Mouse (Mus musculus) ES-E14 (cell line): ENCODE measurements around the gene Ralgapa2. TPM values are rescaled to one million over a fixed set of nuclear protein-coding genes. Genes with fewer than 3 reads are reported as not detected.

Source experiments
- DNase-seq: peaks from one replicate; pipeline ENCODE4 v3.0.0-alpha.2; 2013; ENCODE audit warnings: low read depth, low spot score
- H3K27ac ChIP-seq: 2 replicates; pipeline ENCODE4 v1.5.1; 2012; ENCODE audit warnings: low read depth, mild to moderate bottlenecking, low read length, moderate library complexity, mixed read lengths; ENCODE audit not compliant: poor library complexity, insufficient read depth, severe bottlenecking
- H3K36me3 ChIP-seq: 2 replicates; pipeline ENCODE4 v1.6.1; 2012; ENCODE audit warnings: mild to moderate bottlenecking, low read length, moderate library complexity, mixed read lengths; ENCODE audit not compliant: control insufficient read depth, poor library complexity, insufficient read depth, severe bottlenecking
- H3K4me1 ChIP-seq, 2 experiments: fragments of 150-350 bp in 1 of 2; sonication (generic) in 1 of 2; 2 replicates each; pipeline ENCODE4 v1.6.1; 2012; ENCODE audit warnings: low read length in 2 of 2, mild to moderate bottlenecking in 1 of 2, mixed read lengths in 1 of 2; ENCODE audit not compliant: control insufficient read depth in 2 of 2, insufficient read depth in 2 of 2, poor library complexity in 1 of 2
- H3K4me3 ChIP-seq, 2 experiments: fragments of 150-350 bp in 1 of 2; sonication (generic) in 1 of 2; 2 replicates each; pipeline ENCODE4 v1.5.1; 2012; ENCODE audit warnings: low read length in 2 of 2, low read depth in 1 of 2, mild to moderate bottlenecking in 1 of 2, mixed read lengths in 1 of 2; ENCODE audit not compliant: insufficient read depth in 1 of 2, poor library complexity in 1 of 2, severe bottlenecking in 1 of 2
- H3K9ac ChIP-seq: 2 replicates; pipeline ENCODE4 v1.6.1; 2012; ENCODE audit warnings: low read depth, mild to moderate bottlenecking, low read length, mixed read lengths; ENCODE audit not compliant: poor library complexity, insufficient read depth, severe bottlenecking
- H3K9me3 ChIP-seq: fragments of 150-350 bp; sonication (generic); 2 replicates; pipeline ENCODE4 v1.6.1; 2012; ENCODE audit warnings: low read depth, mild to moderate bottlenecking, low read length; ENCODE audit not compliant: control insufficient read depth, insufficient read depth
- CHD2 ChIP-seq: IDR thresholded peaks from 2 replicates; pipeline ENCODE4 v1.6.1; 2014; ENCODE audit warnings: mild to moderate bottlenecking, low read depth, low read length, inconsistent platforms
- HCFC1 ChIP-seq: IDR thresholded peaks from 2 replicates; pipeline ENCODE4 v1.6.1; 2012; ENCODE audit warnings: low read length, inconsistent platforms, borderline replicate concordance; ENCODE audit not compliant: insufficient read depth
- MAFK ChIP-seq: IDR thresholded peaks from 2 replicates; pipeline ENCODE4 v1.6.1; 2014; ENCODE audit warnings: mild to moderate bottlenecking, low read depth, low read length, inconsistent platforms; ENCODE audit not compliant: insufficient read depth
- ZC3H11A ChIP-seq: IDR thresholded peaks from 2 replicates; pipeline ENCODE4 v1.6.1; 2012; ENCODE audit warnings: low read depth, mild to moderate bottlenecking, inconsistent platforms, low read length, borderline replicate concordance
- ZNF384 ChIP-seq: IDR thresholded peaks from 2 replicates; pipeline ENCODE4 v1.6.1; 2012; ENCODE audit warnings: low read depth, low read length, inconsistent platforms
- in situ Hi-C, 2 experiments: fragments of 600-800 bp; cut with MboI; formaldehyde crosslinking; loops; one replicate each; pipeline ENCODE4 v1.15.1; 2025; ENCODE audit warnings: low sequenced_read_pairs in 2 of 2, inconsistent platforms in 1 of 2; ENCODE audit not compliant: unreplicated experiment in 2 of 2
- total RNA-seq: library from RNA; depleted of rRNA; stranded (reverse); fragments of 300-350 nt; gene quantifications from 2 replicates; pipeline ENCODE4 v1.2.3, GENCODE M21; 2012

Gene Ralgapa2
- total RNA-seq, 1 experiment = 23.0 TPM

DNA sequence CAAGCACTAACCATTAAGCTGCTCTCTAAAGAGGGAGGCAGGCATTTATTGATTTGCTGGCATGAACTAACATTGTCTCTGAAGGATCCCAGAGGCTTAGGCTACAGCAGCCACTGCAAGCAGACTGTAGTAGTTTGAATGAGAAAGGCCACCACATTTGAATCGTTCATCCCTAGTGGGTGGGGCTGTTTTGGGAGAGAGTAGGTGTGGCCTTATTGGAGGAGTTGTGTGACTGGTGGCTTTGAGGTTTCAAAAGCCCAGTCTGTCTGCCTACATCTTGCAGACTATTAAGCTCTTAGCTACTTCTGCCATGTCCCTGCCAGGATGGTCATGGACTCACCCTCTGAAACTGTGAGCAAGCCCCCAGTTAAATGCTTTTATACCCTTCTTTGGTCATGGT lies 15.1 kb downstream of the Ralgapa2 start:
- Histone ChIP-seq H3K4me3 (no peak overlapping the region), H3K9me3 (no peaks in the 10 kb centered on the region), H3K4me1 (peaks cover 8 to 11% of the 10 kb centered on the region in 2 experiments; a peak in 3 of 4 replicates), H3K27ac (no peak overlapping the region; the same call in 1 of the 2 replicates), H3K36me3 (no peaks in the 10 kb centered on the region), H3K9ac (no peak overlapping the region)
- TF ChIP-seq ZNF384 = no peak
- peak; percentile 73 for DNase-seq
- in situ Hi-C loops = no loop called here

DNA sequence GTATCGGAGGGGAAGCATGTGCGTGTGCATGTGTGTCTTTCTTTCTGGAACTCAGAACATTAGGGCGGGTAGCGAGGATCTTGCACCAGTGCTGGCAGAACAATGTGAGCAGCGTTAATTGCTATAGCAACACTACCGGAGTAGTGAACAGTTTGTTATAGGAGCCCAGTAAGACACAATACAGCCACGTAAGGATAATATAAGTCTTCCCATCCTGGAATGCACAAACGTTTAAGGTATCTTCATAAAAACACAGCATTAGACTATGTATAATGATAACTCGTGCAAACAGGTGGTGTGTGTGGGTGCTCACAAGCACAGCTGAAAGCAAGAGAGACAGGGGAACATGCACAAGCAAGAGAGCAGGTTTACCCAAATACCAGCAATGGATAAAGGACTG lies 16.4 kb downstream of the Ralgapa2 start:
- H3K36me3 ChIP-seq = no peaks in the 10 kb centered on the region
- no peak overlapping the region for H3K4me3 ChIP-seq
- H3K9ac ChIP-seq = no peak overlapping the region
- in situ Hi-C loops = no loop called here
- no peak for DNase-seq
- TF ChIP-seq ZNF384 (no peak), ZC3H11A (no peak), CHD2 (no peak), MAFK (no peak), HCFC1 (no peak)
- H3K27ac ChIP-seq = no peak overlapping the region
- H3K9me3 ChIP-seq = no peaks in the 10 kb centered on the region
- H3K4me1 ChIP-seq = peaks cover 8 to 9% of the 10 kb centered on the region in 2 experiments; a peak in 3 of 4 replicates

DNA sequence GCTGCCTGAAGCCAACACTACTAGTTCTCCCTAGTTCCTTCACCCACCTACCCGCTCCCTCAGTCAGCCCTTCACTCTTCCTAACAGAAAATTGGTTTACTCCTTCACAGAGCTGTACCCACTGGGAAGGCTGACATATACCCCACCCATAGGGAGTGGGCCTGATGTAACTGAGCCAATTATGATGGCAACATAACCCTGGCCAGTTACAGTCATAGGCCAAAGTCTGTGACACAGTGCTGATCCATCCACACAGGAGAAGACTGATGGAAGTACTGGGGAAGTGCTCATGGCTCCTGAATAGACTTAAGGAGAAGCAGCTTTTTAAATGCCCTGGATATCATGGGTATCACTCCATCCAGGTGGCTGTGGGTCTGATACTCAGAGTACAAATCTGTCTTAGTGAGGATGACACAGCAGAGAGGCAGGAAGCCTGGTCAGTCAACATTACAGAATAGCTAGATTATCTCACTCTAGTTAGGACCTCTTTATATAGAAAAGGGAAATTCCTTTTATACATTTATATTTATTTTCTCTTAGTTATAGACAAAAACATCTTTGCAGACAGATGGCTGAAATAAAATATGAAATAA lies 18.7 kb downstream of the Ralgapa2 start:
- H3K36me3 ChIP-seq = no peaks in the 10 kb centered on the region; the same call in 1 of the 2 replicates
- no peak for TF ChIP-seq CHD2
- TF ChIP-seq HCFC1 = no peak
- no peak for TF ChIP-seq ZNF384
- no peak for TF ChIP-seq MAFK
- no peak for TF ChIP-seq ZC3H11A
- in situ Hi-C loops = no loop called here
- H3K9ac ChIP-seq = no peak overlapping the region
- no peak for DNase-seq
- no peak overlapping the region for H3K4me3 ChIP-seq
- H3K27ac ChIP-seq = no peak overlapping the region
- peaks cover 8 to 9% of the 10 kb centered on the region in 2 experiments; a peak in 3 of 4 replicates for H3K4me1 ChIP-seq
- H3K9me3 ChIP-seq = no peaks in the 10 kb centered on the region

DNA sequence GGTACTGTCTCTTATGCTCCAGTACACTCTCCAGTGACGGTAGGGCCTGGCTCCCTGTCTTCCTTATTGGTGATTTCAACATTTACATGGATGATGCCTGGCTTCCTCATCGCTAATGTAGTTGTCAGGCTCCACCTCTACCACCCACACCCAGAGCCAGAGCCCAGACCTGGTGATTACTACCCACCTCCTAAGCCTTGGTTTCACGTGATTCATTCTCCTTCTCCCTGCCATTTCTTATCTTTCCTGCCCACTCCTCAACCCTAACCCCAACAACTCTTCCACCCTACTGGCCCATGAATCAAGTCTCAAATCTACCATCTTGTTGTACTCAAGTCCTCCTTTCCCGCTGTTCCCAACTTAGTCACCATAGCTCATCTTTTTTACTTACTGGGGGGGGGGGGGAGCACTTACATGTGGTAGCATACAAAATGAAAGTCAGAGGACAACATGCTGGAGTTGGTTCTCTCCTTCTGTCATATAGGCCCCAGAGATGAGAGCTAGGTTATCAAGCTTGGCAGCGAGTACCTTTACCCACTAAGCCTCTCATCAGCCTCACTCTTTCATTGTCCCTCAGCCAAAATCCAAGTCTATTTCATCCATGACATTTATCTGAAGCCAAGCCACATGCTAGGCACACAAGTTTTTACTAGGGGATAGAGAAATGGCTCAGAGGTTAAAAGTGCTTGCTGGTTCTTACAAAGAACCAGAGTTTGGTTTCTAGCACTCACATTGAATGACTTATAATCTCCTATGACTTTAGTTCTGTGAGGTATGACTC lies 20.1 kb downstream of the Ralgapa2 start:
- no peak overlapping the region for H3K4me3 ChIP-seq
- H3K4me1 ChIP-seq = peaks cover 3 to 7% of the 10 kb centered on the region in 2 experiments; a peak in 3 of 4 replicates
- no peak overlapping the region for H3K27ac ChIP-seq
- no peak for TF ChIP-seq ZC3H11A
- no peak for TF ChIP-seq HCFC1
- no peak for TF ChIP-seq CHD2
- no peak for TF ChIP-seq MAFK
- no peak for TF ChIP-seq ZNF384
- DNase-seq = no peak
- in situ Hi-C loops = no loop called here
- no peaks in the 10 kb centered on the region; the same call in 1 of the 2 replicates for H3K36me3 ChIP-seq
- no peak overlapping the region for H3K9ac ChIP-seq
- H3K9me3 ChIP-seq = no peaks in the 10 kb centered on the region

DNA sequence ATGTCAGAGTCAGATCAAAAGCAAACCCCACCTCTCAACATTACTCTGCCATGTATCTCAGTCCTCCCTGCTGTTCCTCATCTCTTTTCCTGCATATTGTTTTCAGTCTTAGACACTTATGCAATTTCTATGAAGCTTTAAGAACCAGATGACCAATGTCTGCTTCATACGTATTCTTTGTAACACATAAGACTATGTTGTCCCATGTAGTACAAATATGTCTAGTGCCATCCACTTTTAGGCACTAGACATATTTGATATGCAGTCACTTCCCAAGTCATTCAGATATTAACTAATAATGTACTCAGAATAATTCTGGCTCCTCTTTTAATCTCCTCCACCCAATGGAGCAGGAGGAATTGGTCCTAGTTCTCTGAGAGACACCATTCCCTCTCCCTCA lies 21.2 kb downstream of the Ralgapa2 start:
- Histone ChIP-seq H3K36me3 (no peaks in the 10 kb centered on the region; the same call in 1 of the 2 replicates), H3K4me1 (no peaks in the 10 kb centered on the region; a peak in 2 of 4 replicates), H3K9me3 (no peaks in the 10 kb centered on the region), H3K27ac (no peak overlapping the region), H3K9ac (no peak overlapping the region), H3K4me3 (no peak overlapping the region)
- in situ Hi-C loops = no loop called here
- no peak for DNase-seq
- TF ChIP-seq CHD2 (no peak), ZNF384 (no peak), ZC3H11A (no peak), HCFC1 (no peak), MAFK (no peak)
